Mouse (Mus musculus) thymus, postnatal 10 days (tissue): ENCODE measurements around the gene Naa15.
"Not testable (repeated sequence)": the region's sequence is repeated elsewhere in the genome, so short reads cannot be mapped to it uniquely, and the experiment has no call there.

Experiments
- DNase-seq, 2 experiments: peaks; one replicate each; pipeline ENCODE4 v3.0.0; 2021; ENCODE audit warnings: low spot score in 2 of 2

The Naa15 gene

DNA sequence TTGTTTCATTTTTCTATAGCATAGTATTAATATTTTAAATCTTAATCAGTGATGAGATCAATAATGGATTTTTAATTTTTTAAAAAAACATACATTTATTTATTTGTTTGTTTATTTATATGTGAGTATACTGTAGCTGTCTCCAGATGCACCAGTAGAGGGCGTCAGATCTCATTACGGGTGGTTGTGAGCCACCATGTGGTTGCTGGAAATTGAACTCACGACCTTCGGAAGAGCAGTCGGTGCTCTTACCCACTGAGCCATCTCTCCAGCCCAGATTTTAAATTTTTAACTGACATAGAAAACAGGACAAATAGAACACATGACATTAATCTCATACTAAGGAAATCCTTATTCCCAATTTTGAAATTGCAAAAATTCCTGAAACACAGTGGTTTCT is 19.4 kb downstream of the Naa15 start:
- DNase-seq, result not testable (repeated sequence)

- no peak for DNase-seq
These were observed 20.1 kb downstream of the Naa15 start for GRCm38 (mm10) chr3:51434871-51435595.

GRCm38 (mm10) chr3:51468530-51468929 is 53.6 kb downstream of the Naa15 start:
- no peak for DNase-seq

DNA sequence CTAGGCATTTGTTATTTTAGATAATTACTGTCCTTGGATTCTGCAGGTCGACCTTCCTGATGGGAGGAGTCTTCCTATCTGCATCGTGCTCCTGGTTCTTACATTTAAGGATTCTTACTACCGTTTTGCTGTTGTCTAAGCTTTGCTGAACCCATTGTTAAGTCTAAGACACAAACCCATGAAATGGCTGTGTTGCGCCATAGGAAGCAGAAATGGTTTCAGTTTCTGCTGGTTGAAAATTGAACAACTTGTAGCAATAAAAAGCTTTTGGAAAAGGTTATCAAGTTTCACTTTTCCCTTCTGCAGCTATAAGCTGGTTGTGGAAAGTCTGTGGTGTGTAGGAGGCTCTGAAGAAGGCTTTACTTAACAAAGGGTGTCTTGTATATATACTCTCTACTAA is 60.8 kb downstream of the Naa15 start:
- DNase-seq, result no peak

- DNase-seq, result no peak
These were observed 64.9 kb downstream of the Naa15 start for GRCm38 (mm10) chr3:51479893-51480292.

DNA sequence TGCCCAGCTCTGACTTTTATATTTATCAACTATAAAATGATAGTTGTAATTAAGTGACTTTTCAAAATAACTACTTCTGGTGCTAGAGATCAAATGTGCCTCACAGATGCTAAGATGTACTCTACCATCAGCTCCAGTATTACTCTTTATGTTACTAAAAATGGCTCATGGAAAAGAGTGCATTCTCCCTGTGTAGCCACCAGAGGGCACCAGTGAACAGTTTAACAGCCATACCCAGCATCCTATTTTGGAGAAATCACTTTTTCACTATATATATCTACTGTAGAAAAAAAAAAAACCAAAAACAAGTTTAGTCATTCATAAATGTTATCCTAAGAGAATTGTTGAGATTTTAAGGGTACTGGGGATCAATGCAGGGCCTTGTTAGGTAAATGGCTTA is 66.1 kb downstream of the Naa15 start:
- peak; percentile 23 to 66 for DNase-seq

DNA sequence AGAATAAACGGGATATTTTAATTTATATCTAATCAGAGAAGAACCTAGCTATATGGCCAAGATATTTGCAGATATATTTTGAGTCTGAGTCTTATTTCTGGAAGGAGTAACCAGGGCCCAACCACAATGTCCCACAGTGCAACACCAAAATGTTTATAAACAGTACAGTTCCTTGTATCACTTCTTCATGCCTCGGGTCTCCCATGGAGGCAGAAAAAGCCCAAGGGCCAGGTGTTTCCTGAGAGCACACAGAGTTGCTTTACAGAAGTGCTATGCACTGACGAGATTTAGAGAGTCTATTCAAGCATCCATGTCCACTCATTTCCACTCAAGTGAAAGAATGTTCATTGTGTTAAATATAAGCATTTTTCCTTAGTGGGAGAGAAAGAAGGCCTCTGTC is 66.9 kb downstream of the Naa15 start:
- DNase-seq, result no peak

DNA sequence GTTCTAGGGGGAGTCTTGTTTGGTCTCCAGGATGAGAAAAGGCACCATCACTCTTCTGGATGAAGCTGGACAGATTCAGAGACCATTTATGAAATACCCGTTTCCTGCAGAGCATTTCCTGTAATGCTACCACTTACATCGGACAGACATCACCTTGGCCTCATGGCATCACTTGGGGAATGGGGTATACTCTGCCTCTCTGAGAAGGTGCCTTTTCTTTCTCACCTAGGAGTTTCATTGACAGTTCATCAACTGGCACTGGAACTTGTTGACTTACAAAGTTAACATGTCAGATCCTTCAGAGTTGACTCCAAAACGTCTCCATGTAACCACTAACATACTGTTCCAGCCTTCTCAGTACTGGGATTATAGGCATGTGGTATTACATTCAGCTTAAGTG is 67.8 kb downstream of the Naa15 start:
- DNase-seq, result no peak

GRCm38 (mm10) chr3:51483741-51484359 is 68.9 kb downstream of the Naa15 start, which contains the start of gene Rab33b:
Rab33b (plus strand) TSS chr3:51483920.
- peak; percentile 95 to 97 for DNase-seq

DNA sequence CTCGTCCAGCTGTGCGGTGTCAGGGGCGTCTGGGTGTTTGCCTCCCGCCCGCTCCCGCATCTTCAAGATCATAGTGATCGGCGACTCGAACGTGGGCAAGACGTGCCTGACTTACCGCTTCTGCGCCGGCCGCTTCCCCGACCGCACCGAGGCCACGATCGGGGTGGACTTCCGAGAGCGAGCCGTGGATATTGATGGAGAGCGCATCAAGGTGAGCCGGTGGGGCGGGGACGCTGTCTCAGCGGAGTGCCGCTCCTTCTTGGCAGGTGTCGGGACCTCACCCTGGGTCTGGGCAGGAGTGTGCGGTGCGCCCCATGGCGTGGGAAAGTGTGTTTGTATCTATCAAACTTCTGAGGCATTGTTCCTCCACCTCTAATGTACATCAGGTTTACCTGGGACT is 69.4 kb downstream of the Naa15 start:
- DNase-seq, result no peak

DNA sequence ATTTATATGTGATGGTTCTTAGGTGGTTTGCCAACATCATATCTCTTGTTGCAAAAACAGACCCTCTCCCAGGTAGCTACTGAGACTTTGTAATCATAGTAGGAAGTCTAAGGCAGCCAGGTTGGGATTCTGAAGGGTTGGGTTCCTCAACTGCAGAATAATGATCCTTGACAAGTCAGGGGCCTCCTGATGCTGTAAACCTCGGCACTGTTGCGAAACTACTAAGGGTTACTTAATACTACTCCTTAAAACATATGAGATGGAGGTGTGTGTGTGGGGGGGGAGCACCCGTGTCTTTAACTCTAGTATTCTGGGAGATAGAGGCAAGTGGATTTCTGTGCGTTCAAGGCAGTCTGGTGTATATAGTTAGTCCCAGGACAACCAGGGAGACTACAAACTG is 70.4 kb downstream of the Naa15 start:
- no peak for DNase-seq

DNA sequence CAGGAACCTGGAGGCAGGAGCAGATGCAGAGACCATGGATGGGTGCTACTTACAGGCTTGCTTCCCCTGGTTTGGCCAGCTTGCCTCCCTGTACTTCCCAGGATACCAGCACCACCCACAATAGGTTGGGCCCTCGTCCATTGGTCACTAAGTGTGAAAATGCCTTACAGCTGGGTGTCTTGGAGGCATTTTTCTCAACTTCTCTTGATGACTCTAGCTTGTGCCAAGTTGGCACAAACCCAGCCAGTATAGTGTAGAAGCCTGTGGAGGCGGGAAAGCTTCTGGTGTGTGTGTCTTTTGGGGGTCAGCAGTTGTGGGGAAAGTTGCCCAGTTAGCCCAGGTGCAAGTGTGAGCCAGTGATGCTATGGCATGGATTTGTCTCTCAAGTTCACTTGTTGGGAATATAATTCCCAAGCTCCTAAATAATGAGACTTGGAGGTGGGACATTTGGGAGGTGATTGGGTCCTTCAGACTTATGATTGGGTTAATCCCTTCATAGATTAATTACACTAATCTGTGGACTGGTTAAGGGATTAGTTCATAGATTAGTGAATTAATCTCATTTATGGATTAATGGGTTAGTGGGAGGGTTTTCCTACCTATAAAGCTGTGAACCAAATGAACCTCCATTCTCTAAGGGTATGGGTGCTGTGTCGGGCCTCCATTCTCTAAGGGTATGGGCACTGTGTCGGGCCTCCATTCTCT is 71.7 kb downstream of the Naa15 start:
- DNase-seq, result no peak

- DNase-seq, result no peak
These were observed 75.3 kb downstream of the Naa15 start for GRCm38 (mm10) chr3:51490088-51490753.

GRCm38 (mm10) chr3:51493272-51493838 is 78.4 kb downstream of the Naa15 start:
- no peak for DNase-seq

DNA sequence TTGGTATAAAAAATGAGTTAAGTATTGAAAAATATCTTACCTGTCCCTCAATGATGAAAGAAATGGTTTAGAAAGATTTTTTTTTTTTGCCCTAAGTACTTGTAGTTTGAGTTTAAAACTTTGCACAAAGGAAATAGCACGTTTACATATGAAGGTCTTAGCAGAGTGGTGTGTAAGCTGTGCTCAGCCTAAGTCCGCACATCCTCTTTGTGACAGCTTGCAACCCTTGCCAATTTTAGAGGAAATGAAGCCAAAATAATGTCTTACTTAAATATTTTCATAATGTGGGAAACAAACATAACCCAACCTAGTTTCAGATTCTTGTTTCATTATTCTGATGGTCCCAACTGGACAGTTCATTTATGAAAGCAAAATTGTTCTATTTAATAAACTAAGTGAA is 79.5 kb downstream of the Naa15 start:
- DNase-seq, result no peak

DNA sequence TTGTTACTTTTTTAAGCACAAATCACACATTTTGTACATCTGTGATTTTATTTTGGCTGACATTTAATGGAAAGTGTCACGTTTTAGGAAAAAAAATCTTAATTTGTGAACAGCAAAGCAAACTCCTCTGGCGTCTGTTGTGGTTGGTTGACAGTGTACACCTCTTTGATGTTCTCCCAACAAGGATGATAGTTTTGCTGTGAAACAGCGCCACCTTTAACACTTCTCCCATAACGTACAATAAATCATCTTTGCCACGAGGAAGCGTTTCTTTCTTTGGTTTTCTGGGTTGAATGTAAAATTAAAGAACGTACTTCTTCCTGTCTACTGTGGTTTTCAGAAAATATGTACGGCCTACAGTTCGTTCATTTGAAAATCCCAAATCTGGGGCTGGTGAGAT is 80.7 kb downstream of the Naa15 start:
- DNase-seq, result peak in 1 of 2 experiments; percentile 39

DNA sequence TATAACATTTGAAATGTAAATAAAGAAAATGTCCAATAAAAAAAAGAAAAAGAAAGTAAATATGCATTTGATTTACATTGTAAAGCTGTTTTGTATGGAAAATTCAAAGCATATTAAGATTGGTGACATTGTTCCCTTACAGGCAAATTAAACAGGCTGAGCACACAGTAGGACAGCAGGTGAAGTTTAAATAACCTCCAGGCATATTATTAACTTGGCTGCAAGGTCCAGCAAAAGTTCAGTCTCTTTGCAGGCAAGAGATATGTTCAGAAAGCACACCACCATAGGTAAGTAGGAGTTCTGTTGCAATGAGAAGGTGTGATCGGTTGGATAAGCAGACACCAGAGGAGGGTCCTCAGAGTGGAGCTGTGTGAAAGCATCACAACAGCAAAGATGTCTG is 83.0 kb downstream of the Naa15 start:
- DNase-seq, result no peak

GRCm38 (mm10) chr3:51498659-51499058 is 83.7 kb downstream of the Naa15 start:
- no peak for DNase-seq

DNA sequence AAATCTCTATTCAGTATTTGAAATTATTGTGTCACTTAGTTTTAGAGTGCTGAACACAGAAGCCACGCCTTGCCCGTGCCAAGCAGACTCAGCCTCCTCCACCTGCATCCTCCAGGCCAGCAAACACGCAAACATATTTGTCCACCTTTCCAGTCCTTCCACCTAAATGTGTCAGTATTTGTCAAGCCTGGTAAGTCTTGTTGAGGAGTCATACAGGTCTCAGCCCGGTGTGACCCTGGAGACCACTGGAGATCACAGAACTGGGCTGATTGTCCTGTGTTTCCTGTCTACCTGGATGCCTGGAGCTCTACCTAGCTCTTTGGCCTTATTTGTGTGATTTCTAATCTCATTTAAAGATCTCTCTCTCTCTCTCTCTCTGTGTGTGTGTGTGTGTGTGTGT is 84.9 kb downstream of the Naa15 start:
- DNase-seq, result no peak

GRCm38 (mm10) chr3:51504385-51504952 is 89.5 kb downstream of the Naa15 start:
- no peak for DNase-seq

GRCm38 (mm10) chr3:51505465-51505864 is 90.5 kb downstream of the Naa15 start:
- no peak for DNase-seq

- DNase-seq, result peak; percentile 60 to 83
These were observed 96.0 kb downstream of the Naa15 start for GRCm38 (mm10) chr3:51510903-51511302.
